In the genomic region with DNA sequence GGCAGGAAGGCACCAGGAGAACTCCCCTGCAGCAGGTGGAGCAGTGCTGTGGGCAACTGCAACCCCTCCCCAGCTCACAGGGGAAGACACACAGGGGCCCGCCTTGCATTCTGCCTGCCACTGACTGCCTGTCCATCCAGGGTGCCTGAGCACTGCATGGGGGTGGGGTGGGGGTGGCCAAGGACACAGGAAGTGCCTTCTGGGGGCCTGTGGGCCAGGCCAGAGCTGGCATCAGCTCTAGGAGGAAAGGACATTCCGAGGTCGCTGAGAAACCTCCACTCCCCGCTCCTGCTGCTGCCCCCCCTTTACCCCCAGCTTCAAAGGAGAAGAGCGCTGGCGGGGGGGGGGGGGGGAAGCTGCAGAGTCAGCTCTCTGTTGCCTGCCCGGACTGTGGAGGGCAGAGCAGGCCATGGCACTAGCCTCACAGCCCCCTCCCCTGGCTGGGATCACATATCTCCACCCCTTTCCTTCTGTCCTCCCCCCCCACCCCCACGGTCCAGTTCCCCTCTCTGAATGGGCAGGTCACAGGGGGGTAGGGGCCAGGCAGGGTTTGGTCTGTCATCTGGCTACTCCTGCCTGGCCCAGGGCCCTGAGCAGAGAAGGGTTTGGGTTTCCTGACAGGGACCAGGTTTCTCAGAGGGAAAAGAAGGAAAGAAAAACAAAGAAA, we compare ENCODE assay signal across 8 mouse cellular contexts. TPM values are rescaled to one million over a fixed set of nuclear protein-coding genes. Genes with fewer than 3 reads are reported as not detected.
A peak's percentile ranks its signal among the peaks of the same experiment; 100 is the strongest.
DNase-seq lines count a peak whose midpoint lies in the region; ATAC-seq and TF ChIP-seq lines count a peak whose summit lies in the region.

No protein-coding gene starts in this region.

- H3K27ac ChIP-seq in stomach, embryonic 14.5 days (ENCODE audit: low read length): peak overlapping the region; percentile 58; the same call in 1 of the 2 replicates
- H3K27ac ChIP-seq in left cerebral cortex, adult 2 months: no peak overlapping the region

- 5% methylated on average over 6 of the region's 8 CpGs for WGBS in stomach, embryonic 14.5 days

- ATAC-seq in frontal cortex, adult (ENCODE audit: low TSS enrichment): 0 out of 2 replicates have a peak, but pooled peaks have one; percentile 21
- ATAC-seq in stomach, embryonic 14.5 days (ENCODE audit: insufficient number of reproducible peaks, insufficient read depth, low FRiP score, low read depth): peak; percentile 17; the same call in 1 of the 2 replicates

- TF ChIP-seq CTCF in left cerebral cortex, adult 2 months (IDR thresholded peaks at IDR 0.05): no peak

- no peak overlapping the region; the same call in 1 of the 2 replicates for H3K9ac ChIP-seq in stomach, embryonic 14.5 days (replicated peaks; ENCODE audit: low read depth, low read length)

- no peaks in the 10 kb centered on the region for H3K36me3 ChIP-seq in stomach, embryonic 14.5 days (ENCODE audit: control insufficient read depth, insufficient read depth, low read length)

- no peaks in the 10 kb centered on the region for H3K9me3 ChIP-seq in stomach, embryonic 14.5 days (ENCODE audit: control insufficient read depth, low read depth, low read length)

- intact Hi-C loops in left cerebral cortex, adult 2 months (cut with DNase I): no loop called here

- no peak for DNase-seq in frontal cortex, postnatal 25 days (ENCODE audit: low spot score in 2 of 2)
- DNase-seq in ovary, adult 18-20 months (ENCODE audit: low spot score): peak; percentile 30
- DNase-seq in ovary, postnatal 36 days (ENCODE audit: low spot score): no peak
- DNase-seq in kidney, postnatal 10 days: peak; percentile 57
- DNase-seq in left cerebral cortex, adult 2 months (ENCODE audit: extremely low spot score in 1 of 2, low spot score in 2 of 2): no peak
- DNase-seq in thymus, postnatal 4 days: no peak

- no peak overlapping the region for H3K4me3 ChIP-seq in stomach, embryonic 14.5 days (ENCODE audit: low read depth, low read length)
- H3K4me3 ChIP-seq in left cerebral cortex, adult 2 months: no peak overlapping the region

- peak overlapping the region; percentile 14; the same call in 1 of the 2 replicates for H3K4me2 ChIP-seq in stomach, embryonic 14.5 days (replicated peaks; ENCODE audit: low read depth, low read length)

- H3K27me3 ChIP-seq in stomach, embryonic 14.5 days (ENCODE audit: control insufficient read depth, insufficient read depth, low read length): no peaks in the 10 kb centered on the region

- peaks cover 40% of the 10 kb centered on the region for H3K4me1 ChIP-seq in stomach, embryonic 14.5 days (ENCODE audit: control insufficient read depth, insufficient read depth, low read length)

RNA-seq across cellular contexts. Expression of gene Enho, which starts 25.0 kb away (rescaled TPM):
- polyA plus RNA-seq in stomach, embryonic 14.5 days (2014; fragmentation: Nextera tagmentation; extraction: Ambion mirVana): 30.7 and 30.9 TPM in 2 replicates
- 10 to 100 TPM; 58.0 to 63.3 TPM for total RNA-seq in left cerebral cortex, adult 2 months (2021)

RNA-seq across cellular contexts. Expression of gene Cntfr, which starts 31.7 kb away (rescaled TPM):
- polyA plus RNA-seq in stomach, embryonic 14.5 days (2014; fragmentation: Nextera tagmentation; extraction: Ambion mirVana): 9.3 and 11.3 TPM in 2 replicates
- 100 to 1,000 TPM; 120 to 127 TPM for total RNA-seq in left cerebral cortex, adult 2 months (2021)

RNA-seq across cellular contexts. Expression of gene Il11ra1, which starts 34.6 kb away (rescaled TPM):
- polyA plus RNA-seq in stomach, embryonic 14.5 days (2014; fragmentation: Nextera tagmentation; extraction: Ambion mirVana): 162 TPM in 2 replicates
- 10 to 100 TPM; 43.1 to 47.7 TPM for total RNA-seq in left cerebral cortex, adult 2 months (2021)

RNA-seq across cellular contexts. Expression of gene Rpp25l, which starts 48.2 kb away (rescaled TPM):
- polyA plus RNA-seq in stomach, embryonic 14.5 days (2014; fragmentation: Nextera tagmentation; extraction: Ambion mirVana): 65.3 and 71.5 TPM in 2 replicates
- 10 to 100 TPM; 27.7 to 30.7 TPM for total RNA-seq in left cerebral cortex, adult 2 months (2021)

RNA-seq across cellular contexts. Expression of gene Dctn3, which starts 57.8 kb away (rescaled TPM):
- 121 and 126 TPM in 2 replicates for polyA plus RNA-seq in stomach, embryonic 14.5 days (2014; fragmentation: Nextera tagmentation; extraction: Ambion mirVana)
- 100 to 1,000 TPM; 165 TPM for total RNA-seq in left cerebral cortex, adult 2 months (2021)

Comparison
In these comparisons a context has a peak if more than half of its experiments do, and no peak if none do; other contexts are left out.
1. DNase-seq: peak in ovary, adult 18-20 months (single experiment) and kidney, postnatal 10 days (single experiment); none in frontal cortex, postnatal 25 days (0 of 2), ovary, postnatal 36 days (single experiment), left cerebral cortex, adult 2 months (0 of 2) and thymus, postnatal 4 days (single experiment).